Mouse (Mus musculus) megakaryocyte, embryonic 14.5 days (primary cell): Measurements from ENCODE around the gene Itih2. TPM values are rescaled to one million over a fixed set of nuclear protein-coding genes. Genes with fewer than 3 reads are reported as not detected.

Experiments
- H3K27me3 ChIP-seq: replicated peaks from 2 replicates; pipeline ENCODE3; 2012; ENCODE audit warnings: inconsistent platforms
- H3K36me3 ChIP-seq: replicated peaks from 2 replicates; pipeline ENCODE3; 2012; ENCODE audit warnings: low read length, inconsistent platforms, mixed read lengths
- H3K4me1 ChIP-seq: 2 replicates; pipeline ENCODE4 v1.6.1; 2012; ENCODE audit warnings: inconsistent platforms
- H3K4me3 ChIP-seq: replicated peaks from 2 replicates; pipeline ENCODE3; 2012; ENCODE audit warnings: moderate library complexity, mild to moderate bottlenecking, inconsistent platforms
- H3K9me3 ChIP-seq: 2 replicates; pipeline ENCODE4 v1.6.1; 2012; ENCODE audit warnings: inconsistent platforms
- FLI1 ChIP-seq: IDR thresholded peaks from 2 replicates; pipeline ENCODE4 v1.6.1; 2012; ENCODE audit warnings: low read length, inconsistent platforms, mixed read lengths
- GATA1 ChIP-seq: IDR thresholded peaks from 3 replicates; pipeline ENCODE4 v1.6.1; 2012; ENCODE audit warnings: mixed read lengths, low read length, inconsistent platforms, borderline replicate concordance
- polyA plus RNA-seq: library from polyadenylated mRNA; stranded (reverse); fragments of >175 nt; gene quantifications from 2 replicates; pipeline ENCODE4 v1.2.3, GENCODE M21; 2012; ENCODE audit warnings: low replicate concordance; ENCODE audit not compliant: insufficient read depth

Itih2 gene
- polyA plus RNA-seq, result not detected in 2 replicates

DNA sequence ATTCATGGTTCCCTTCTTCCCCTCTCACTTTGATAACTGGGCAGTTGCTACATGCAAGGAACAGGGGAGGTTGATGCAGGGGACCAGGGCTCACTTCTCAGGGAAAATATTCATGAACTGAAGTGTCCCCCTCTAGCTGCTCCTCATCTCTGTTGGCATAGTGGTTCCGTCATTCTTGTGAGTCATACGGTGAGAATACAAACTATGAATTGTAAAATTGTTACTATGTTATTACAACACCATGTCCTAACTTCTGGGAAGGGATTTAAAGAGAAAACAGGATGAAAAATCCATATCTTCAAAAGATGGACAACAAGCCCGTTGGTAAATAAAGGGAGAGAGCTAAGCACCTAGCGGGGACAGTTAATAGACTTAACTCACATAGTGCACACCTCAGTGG lies at the start of gene Itih2:
Gene Itih2 (minus strand): TSS at position 101 of the 400 bp plus-strand sequence.
- H3K4me1 ChIP-seq, result no peaks in the 10 kb centered on the region
- H3K36me3 ChIP-seq, result no peaks in the 10 kb centered on the region
- TF ChIP-seq GATA1, result no peak
- no peak for TF ChIP-seq FLI1
- no peaks in the 10 kb centered on the region for H3K9me3 ChIP-seq
- peaks cover 5% of the 10 kb centered on the region for H3K27me3 ChIP-seq
- H3K4me3 ChIP-seq, result no peak within 1 kb of the TSS

DNA sequence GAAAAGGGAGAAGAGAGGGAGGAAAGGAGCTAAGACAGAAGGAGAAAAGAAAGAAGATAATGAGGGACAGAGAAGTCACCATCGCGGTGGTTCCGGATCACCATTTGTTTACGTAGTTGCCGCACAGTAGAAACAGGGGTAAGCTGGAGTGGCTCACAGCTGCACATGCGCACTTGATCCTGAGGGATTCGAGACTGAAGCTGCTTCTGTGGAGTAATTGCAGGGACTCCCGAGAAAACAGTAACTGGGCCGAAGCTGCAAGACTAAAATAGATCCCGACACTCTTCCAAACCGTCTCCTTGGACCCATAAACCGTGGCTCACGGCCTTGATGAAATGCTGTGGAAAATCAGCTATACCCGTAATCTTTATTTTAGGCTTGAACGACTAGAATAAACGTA lies 38.8 kb upstream of the Itih2 start:
- H3K9me3 ChIP-seq, result no peaks in the 10 kb centered on the region
- H3K27me3 ChIP-seq, result no peaks in the 10 kb centered on the region
- TF ChIP-seq GATA1, result no peak
- no peak for TF ChIP-seq FLI1
- H3K4me1 ChIP-seq, result peaks cover 31% of the 10 kb centered on the region
- H3K4me3 ChIP-seq, result no peak overlapping the region
- H3K36me3 ChIP-seq, result no peaks in the 10 kb centered on the region

DNA sequence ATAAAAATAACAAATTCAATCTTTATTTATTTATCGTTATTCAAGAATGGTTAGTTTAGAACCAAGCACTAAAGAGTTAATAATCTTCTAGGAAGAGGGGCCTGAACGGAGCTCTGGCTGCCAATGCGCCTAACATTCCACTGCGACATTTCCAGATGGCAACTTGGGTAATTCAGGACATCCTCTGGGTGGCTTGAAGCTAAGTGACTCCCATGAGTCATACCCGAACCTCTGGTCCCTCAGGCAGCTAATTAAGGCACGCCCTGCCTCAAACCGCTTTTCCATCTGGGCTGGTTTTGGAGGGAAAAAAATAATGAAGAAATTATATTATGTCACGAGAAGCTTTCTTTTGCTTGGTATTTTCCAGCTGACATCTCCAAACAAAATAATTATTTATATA lies 36.8 kb upstream of the Itih2 start:
- TF ChIP-seq GATA1 (no peak), FLI1 (no peak)
- Histone ChIP-seq H3K36me3 (no peaks in the 10 kb centered on the region), H3K27me3 (peaks cover 2% of the 10 kb centered on the region), H3K4me3 (no peak overlapping the region), H3K9me3 (no peaks in the 10 kb centered on the region), H3K4me1 (peaks cover 31% of the 10 kb centered on the region)

DNA sequence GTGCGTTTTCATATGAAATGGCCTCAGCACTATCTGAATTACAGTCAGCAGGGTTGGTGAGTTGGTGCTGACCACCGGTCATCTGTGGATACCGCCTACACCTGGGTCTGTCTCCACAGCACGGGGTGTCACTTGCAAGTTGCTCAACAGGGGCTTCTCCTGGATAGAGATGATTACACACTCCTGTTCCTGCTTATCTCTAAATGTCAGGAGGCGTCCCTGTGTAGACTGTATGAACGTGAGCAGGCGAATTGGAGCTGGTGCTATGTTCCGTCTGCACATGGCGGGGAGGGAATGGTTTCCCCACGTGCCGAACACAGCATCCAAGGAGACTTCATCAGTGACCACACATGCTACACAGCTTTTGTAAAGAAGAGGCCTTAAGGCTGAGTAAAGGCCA lies 36.1 kb upstream of the Itih2 start:
- Histone ChIP-seq H3K9me3 (no peaks in the 10 kb centered on the region), H3K27me3 (peaks cover 2% of the 10 kb centered on the region), H3K4me1 (peaks cover 31% of the 10 kb centered on the region), H3K36me3 (no peaks in the 10 kb centered on the region), H3K4me3 (peak overlapping the region; percentile 89)
- TF ChIP-seq FLI1 (no peak), GATA1 (no peak)

DNA sequence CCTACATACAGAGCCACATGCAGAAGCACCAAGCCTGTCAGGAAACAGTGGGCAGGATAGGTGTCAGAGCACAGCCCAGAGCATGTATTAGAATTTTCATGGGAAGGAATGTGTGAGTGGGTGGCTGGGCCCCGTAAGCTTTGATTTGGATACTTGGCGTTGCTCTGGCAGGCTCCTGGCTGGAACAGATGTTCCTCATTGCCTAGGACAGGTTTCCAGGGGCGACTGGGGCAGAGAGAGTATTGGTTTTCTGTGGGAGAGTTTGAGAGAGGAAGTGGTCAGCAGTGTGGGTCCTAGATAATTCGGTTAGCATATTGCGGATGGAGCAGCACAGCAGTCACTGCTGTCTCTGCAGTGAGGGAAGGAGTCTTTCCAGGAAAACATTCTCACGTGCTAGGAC lies 35.4 kb upstream of the Itih2 start:
- peak overlapping the region; percentile 89 for H3K4me3 ChIP-seq
- no peaks in the 10 kb centered on the region for H3K9me3 ChIP-seq
- H3K36me3 ChIP-seq, result no peaks in the 10 kb centered on the region
- TF ChIP-seq FLI1 (no peak), GATA1 (no peak; the same call in 2 of the 3 replicates)
- peaks cover 31% of the 10 kb centered on the region for H3K4me1 ChIP-seq
- peaks cover 2% of the 10 kb centered on the region for H3K27me3 ChIP-seq

DNA sequence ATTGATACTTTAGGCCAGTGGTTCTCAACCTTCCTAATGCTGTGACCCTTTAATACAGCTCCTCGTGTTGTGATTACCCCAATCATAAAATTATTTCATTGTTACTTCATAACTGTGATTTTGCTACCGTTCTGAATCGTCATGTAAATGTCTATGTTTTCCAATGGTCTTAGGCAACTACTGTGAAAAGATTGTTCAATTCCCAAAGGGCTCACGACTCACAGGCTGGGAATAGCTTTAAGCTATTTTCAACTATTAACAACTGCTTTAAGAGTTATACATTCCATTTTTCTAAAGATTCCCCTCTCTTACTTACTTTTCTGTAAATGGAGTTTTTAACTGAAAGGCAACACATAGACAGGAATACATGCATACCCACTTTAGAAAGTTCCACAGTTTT lies 30.8 kb upstream of the Itih2 start:
- no peak for TF ChIP-seq GATA1
- no peak for TF ChIP-seq FLI1
- no peaks in the 10 kb centered on the region for H3K9me3 ChIP-seq
- no peaks in the 10 kb centered on the region for H3K36me3 ChIP-seq
- H3K4me1 ChIP-seq, result peaks cover 23% of the 10 kb centered on the region
- no peak overlapping the region for H3K4me3 ChIP-seq
- H3K27me3 ChIP-seq, result peaks cover 4% of the 10 kb centered on the region

DNA sequence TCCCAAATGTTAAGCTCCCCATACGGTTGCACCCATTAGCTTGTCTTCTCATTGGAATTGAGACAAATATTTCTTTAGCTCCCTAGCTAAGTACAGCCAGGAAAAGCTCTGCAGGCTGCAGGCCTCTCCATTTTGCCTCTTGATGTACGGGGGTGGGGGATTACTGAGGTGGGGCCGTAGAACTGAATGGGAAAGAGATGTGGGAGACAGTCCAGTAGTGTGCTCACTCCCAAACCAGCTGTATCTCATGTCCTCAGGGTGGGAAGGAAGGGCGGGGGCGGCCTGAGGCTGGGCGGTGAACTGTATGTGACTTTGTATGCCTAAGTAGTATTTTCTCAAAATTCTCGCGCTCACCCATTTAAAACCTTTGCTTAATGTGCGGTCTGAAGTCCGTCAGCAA lies 26.0 kb upstream of the Itih2 start:
- Histone ChIP-seq H3K9me3 (no peaks in the 10 kb centered on the region), H3K4me1 (peaks cover 36% of the 10 kb centered on the region), H3K36me3 (no peaks in the 10 kb centered on the region), H3K4me3 (no peak overlapping the region), H3K27me3 (peaks cover 2% of the 10 kb centered on the region)
- no peak for TF ChIP-seq GATA1
- TF ChIP-seq FLI1, result no peak

DNA sequence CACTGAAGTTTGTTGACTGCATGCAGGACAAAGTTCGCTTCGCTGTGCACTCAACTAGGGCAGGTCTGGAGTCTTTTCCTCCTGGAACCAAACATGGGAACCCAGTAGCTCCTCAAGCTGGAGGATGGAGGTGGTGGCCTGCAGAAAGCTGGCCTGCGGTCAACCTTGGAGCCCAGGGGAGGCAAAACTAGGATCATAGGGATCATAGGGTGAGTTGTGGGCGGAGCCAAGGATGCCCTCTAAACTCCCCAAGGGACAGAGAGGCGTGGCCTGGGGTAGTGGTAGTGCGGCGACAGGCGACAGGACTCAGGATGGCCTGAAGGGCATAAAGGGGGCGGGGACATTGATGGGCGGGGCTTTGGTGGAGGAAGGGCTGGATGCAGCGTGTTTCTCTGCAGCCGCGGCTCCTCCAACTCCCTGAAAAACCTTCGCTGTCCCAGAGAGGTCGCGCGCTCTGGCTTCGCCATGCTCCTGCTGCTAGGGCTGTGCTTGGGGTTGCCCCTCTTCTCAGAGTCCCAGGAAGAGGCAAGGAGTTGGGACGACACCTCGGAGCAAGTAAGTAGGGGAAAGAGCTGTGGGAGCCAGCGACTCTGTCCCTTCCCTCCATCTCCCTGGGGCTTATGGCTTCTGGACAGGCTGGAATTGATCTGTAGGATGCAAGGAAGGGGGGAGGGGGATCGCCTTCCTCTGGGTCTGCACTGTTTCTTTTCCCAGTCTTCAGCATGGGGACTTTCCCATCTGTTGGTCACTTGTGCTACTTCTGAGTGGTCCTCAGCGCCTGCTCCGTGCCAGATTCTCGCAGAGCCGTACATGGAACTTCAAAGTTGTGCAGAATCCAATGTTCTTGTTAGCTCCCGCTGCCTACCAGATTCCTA lies 22.2 kb upstream of the Itih2 start, which contains the start of gene Itih5:
Gene Itih5 (plus strand): TSS at position 371 of the 875 bp plus-strand sequence.
- Histone ChIP-seq H3K9me3 (no peaks in the 10 kb centered on the region), H3K36me3 (no peaks in the 10 kb centered on the region), H3K4me3 (peak within 1 kb of the TSS; percentile 92), H3K27me3 (peaks cover 2% of the 10 kb centered on the region), H3K4me1 (peaks cover 37% of the 10 kb centered on the region)
- TF ChIP-seq FLI1 (no peak), GATA1 (no peak)

DNA sequence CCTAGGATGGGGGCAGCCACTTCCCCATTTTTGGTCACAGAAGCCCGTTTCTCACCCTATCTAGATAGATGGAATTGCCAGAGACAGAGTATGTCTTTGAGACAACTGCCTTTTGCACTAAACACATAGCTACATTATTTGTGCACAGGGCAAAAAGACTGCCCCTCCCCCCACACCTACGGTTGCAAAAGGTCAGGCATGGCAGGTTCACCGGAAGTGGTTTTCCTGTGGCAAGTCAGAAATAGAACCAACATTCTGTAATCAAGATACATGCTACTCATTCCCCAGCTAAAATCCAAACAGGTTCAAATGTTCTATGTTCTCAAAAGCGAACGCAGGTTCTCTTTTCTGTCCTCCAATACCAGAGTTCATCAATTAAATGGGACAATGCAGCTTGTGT lies 21.4 kb upstream of the Itih2 start:
- Histone ChIP-seq H3K27me3 (no peaks in the 10 kb centered on the region), H3K9me3 (no peaks in the 10 kb centered on the region), H3K4me1 (peaks cover 33% of the 10 kb centered on the region), H3K36me3 (no peaks in the 10 kb centered on the region), H3K4me3 (peak overlapping the region; percentile 35)
- TF ChIP-seq FLI1 (no peak), GATA1 (no peak)

DNA sequence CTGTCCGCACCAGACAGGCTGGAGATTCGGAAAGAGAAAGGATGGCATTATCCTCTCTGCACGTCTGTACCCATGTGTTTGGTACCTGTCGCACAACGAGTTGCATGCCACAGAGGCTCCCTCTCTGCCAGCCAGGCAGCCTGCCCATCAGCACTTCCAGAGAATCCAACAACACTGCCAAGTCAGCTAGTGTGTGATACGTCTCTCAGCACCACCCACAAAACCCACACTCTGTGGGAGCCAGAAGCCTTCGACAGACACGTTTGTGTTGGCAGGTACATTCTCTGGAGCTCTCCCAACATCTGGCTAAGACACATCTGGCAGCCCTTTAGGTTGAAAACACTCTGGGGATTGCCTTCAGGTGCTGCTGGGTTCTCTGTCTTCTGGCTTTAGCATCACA lies 16.0 kb upstream of the Itih2 start:
- H3K4me1 ChIP-seq, result peaks cover 13% of the 10 kb centered on the region
- H3K36me3 ChIP-seq, result no peaks in the 10 kb centered on the region
- no peak for TF ChIP-seq FLI1
- no peak for TF ChIP-seq GATA1
- H3K9me3 ChIP-seq, result no peaks in the 10 kb centered on the region
- no peak overlapping the region for H3K4me3 ChIP-seq
- H3K27me3 ChIP-seq, result no peaks in the 10 kb centered on the region
